In the genomic region with DNA sequence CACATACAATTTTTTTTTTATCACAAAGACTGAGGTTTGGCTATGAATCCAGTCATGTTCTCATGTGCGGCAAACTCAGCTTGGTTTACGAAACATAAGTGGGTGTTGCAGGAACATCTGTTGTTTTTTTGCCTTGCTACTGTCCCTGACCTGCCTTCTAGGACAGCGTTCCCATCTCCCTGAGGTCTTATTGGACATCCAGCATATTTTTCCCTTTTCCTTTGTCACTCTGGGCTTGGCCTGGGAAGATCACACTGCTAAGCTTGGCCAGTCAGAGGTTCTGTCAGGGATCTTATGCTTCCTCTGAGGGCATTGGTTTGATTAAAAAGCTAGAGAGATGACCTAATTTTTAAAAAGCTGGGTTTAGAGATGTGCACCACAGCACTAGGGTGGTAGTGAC, we compare ENCODE assay signal across 29 mouse cellular contexts. TPM values are rescaled to one million over a fixed set of nuclear protein-coding genes. Genes with fewer than 3 reads are reported as not detected.
A peak's percentile ranks its signal among the peaks of the same experiment; 100 is the strongest.
DNase-seq lines count a peak whose midpoint lies in the region; ATAC-seq and TF ChIP-seq lines count a peak whose summit lies in the region.
"Had no signal": no experiment of that assay in that cellular context is flagged by ENCODE, and none has a peak within 500 bp of the region (broad histone marks: within the 10 kb centered on the region; RNA-seq: fewer than 3 reads in every experiment).

No protein-coding gene starts in this region.

- peak; percentile 29 for ATAC-seq in lung, postnatal 0 days
- ATAC-seq: forebrain, embryonic 13.5 days; forebrain, embryonic 16.5 days; hindbrain, embryonic 16.5 days; intestine, embryonic 15.5 days; Patski had no signal

- H3K36me3 ChIP-seq in lung, postnatal 0 days (ENCODE audit: insufficient read depth, low read length): no peaks in the 10 kb centered on the region
- H3K36me3 ChIP-seq: forebrain, embryonic 10.5 days; G1E; hindbrain, embryonic 10.5 days; hindbrain, embryonic 13.5 days; intestine, embryonic 15.5 days had no signal

- 50% methylated on average over 3 of the region's 3 CpGs for WGBS in lung, postnatal 0 days

- intact Hi-C loops in gastrocnemius, postnatal 36 days (cut with DNase I): no loop called here

- no peak overlapping the region for H3K9ac ChIP-seq in lung, postnatal 0 days (replicated peaks; ENCODE audit: low read depth)
- H3K9ac ChIP-seq: forebrain, embryonic 13.5 days; hindbrain, embryonic 13.5 days; intestine, embryonic 15.5 days had no signal

- TF ChIP-seq EP300 in lung, postnatal 0 days (IDR thresholded peaks at IDR 0.05): no peak

- H3K27ac ChIP-seq in lung, postnatal 0 days (ENCODE audit: low read length): no peak overlapping the region
- H3K27ac ChIP-seq: forebrain, embryonic 10.5 days; forebrain, embryonic 13.5 days; heart, adult 2 months; hindbrain, embryonic 10.5 days; hindbrain, embryonic 13.5 days; intestine, embryonic 15.5 days had no signal

- H3K4me2 ChIP-seq in lung, postnatal 0 days (replicated peaks; ENCODE audit: low read depth, low read length): no peak overlapping the region
- H3K4me2 ChIP-seq: forebrain, embryonic 13.5 days; heart, embryonic 11.5 days; hindbrain, embryonic 13.5 days; intestine, embryonic 15.5 days had no signal

- H3K27me3 ChIP-seq in lung, postnatal 0 days (replicated peaks; ENCODE audit: insufficient read depth, low read length): no peaks in the 10 kb centered on the region
- H3K27me3 ChIP-seq: CH12.LX; forebrain, embryonic 13.5 days; hindbrain, embryonic 13.5 days; intestine, embryonic 15.5 days had no signal

- no peaks in the 10 kb centered on the region for H3K9me3 ChIP-seq in lung, postnatal 0 days (ENCODE audit: low read length)
- H3K9me3 ChIP-seq: forebrain, embryonic 10.5 days; forebrain, embryonic 13.5 days; G1E; hindbrain, embryonic 10.5 days; hindbrain, embryonic 13.5 days; intestine, embryonic 15.5 days had no signal

- no peak overlapping the region for H3K4me3 ChIP-seq in lung, postnatal 0 days (ENCODE audit: low read depth, low read length)
- H3K4me3 ChIP-seq: forebrain, embryonic 10.5 days; forebrain, embryonic 13.5 days; gastrocnemius, adult 2 months; heart, adult 2 months; hindbrain, embryonic 10.5 days; hindbrain, embryonic 13.5 days; intestine, embryonic 15.5 days had no signal

- no peak for TF ChIP-seq CTCF in lung, postnatal 0 days (IDR thresholded peaks at IDR 0.05)

- H3K4me1 ChIP-seq in lung, postnatal 0 days (ENCODE audit: insufficient read depth, low read depth, low read length): no peaks in the 10 kb centered on the region

- peak; percentile 36 for DNase-seq in gastrocnemius, adult 18-20 months (ENCODE audit: low spot score)
- no peak for DNase-seq in gastrocnemius, postnatal 36 days
- peak; percentile 24 to 52 for DNase-seq in heart, adult 18-20 months
- no peak for DNase-seq in heart, adult 8-10 months (ENCODE audit: low spot score)
- peak; percentile 63 for DNase-seq in lung, postnatal 0 days (ENCODE audit: low spot score)
- DNase-seq in lung, postnatal 25 days (ENCODE audit: low spot score): no peak
- DNase-seq in skeletal muscle tissue, adult 2 months (ENCODE audit: low read depth, low spot score): peak; percentile 54
- DNase-seq: adrenal gland, postnatal 25 days; B cell, adult 2 months; cerebellum, adult 18-20 months; cerebellum, adult 9-10 months; cerebellum, postnatal 14 days had no signal

RNA-seq across cellular contexts. Expression of gene C2cd4a, which starts 21.0 kb away (rescaled TPM):
- total RNA-seq in gastrocnemius, adult 18-20 months (2021): not detected
- under 1 TPM in 1 of 2 experiments, not detected in 1; 0.42 TPM for total RNA-seq in gastrocnemius, postnatal 36 days (2021)
- total RNA-seq in heart, adult 18-20 months (2021): not detected
- not detected for total RNA-seq in heart, adult 8-10 months (2022)
- 0.47 and 0.54 TPM in 2 replicates for polyA plus RNA-seq in lung, postnatal 0 days (2015; fragmentation: Nextera tagmentation; extraction: Ambion mirVana)
- total RNA-seq: adrenal gland, adult 18-20 months; adrenal gland, postnatal 25 days; gastrocnemius, adult 2 months; heart, adult 2 months; heart, postnatal 36 days had no signal
- polyA plus RNA-seq: embryonic facial prominence, embryonic 11.5 days; forebrain, embryonic 10.5 days; forebrain, embryonic 13.5 days; forebrain, embryonic 16.5 days; heart, postnatal 0 days; hindbrain, embryonic 10.5 days had no signal

RNA-seq across cellular contexts. Expression of gene Vps13c, which starts 29.1 kb away (rescaled TPM):
- 10 to 100 TPM; 25.8 to 26.2 TPM for total RNA-seq in gastrocnemius, adult 18-20 months (2021)
- total RNA-seq in gastrocnemius, postnatal 36 days (2021): 10 to 100 TPM; 23.6 to 24.1 TPM
- total RNA-seq in heart, adult 18-20 months (2021): 10 to 100 TPM; 48.4 to 50.0 TPM
- 10 to 100 TPM; 48.5 to 54.4 (median 52.0) TPM for total RNA-seq in heart, adult 8-10 months (2022)
- 6.9 and 8.9 TPM in 2 replicates for polyA plus RNA-seq in lung, postnatal 0 days (2015; fragmentation: Nextera tagmentation; extraction: Ambion mirVana)

RNA-seq across cellular contexts. Expression of gene C2cd4b, which starts 51.9 kb away (rescaled TPM):
- not detected for total RNA-seq in gastrocnemius, adult 18-20 months (2021)
- not detected for total RNA-seq in gastrocnemius, postnatal 36 days (2021)
- under 1 TPM; 0.52 to 0.72 TPM for total RNA-seq in heart, adult 18-20 months (2021)
- 1 to 10 TPM in 2 of 4 experiments, under 1 TPM in 2; 0.66 to 1.5 (median 1.1) TPM for total RNA-seq in heart, adult 8-10 months (2022)
- 7.7 and 8.8 TPM in 2 replicates for polyA plus RNA-seq in lung, postnatal 0 days (2015; fragmentation: Nextera tagmentation; extraction: Ambion mirVana)
- total RNA-seq: CH12.LX; G1E; gastrocnemius, adult 2 months had no signal
- polyA plus RNA-seq: embryonic facial prominence, embryonic 11.5 days; forebrain, embryonic 10.5 days; G1E had no signal

Comparison
In these comparisons a context has a peak if more than half of its experiments do, and no peak if none do; other contexts are left out.
1. DNase-seq: peak in gastrocnemius, adult 18-20 months (single experiment), heart, adult 18-20 months (2 of 2), lung, postnatal 0 days (single experiment) and skeletal muscle tissue, adult 2 months (single experiment); none in gastrocnemius, postnatal 36 days (0 of 2), heart, adult 8-10 months (single experiment) and lung, postnatal 25 days (single experiment).